Mouse (Mus musculus) embryonic fibroblast, embryonic 13.5 days (primary cell): ENCODE data around the gene Igfbp5. TPM values are rescaled to one million over a fixed set of nuclear protein-coding genes. Genes with fewer than 3 reads are reported as not detected.

ENCODE experiments used
- H3K27ac ChIP-seq: 2 replicates; pipeline ENCODE4 v1.5.1; 2012; ENCODE audit warnings: low read length, control low read depth, inconsistent platforms; ENCODE audit not compliant: insufficient read depth
- H3K4me1 ChIP-seq: 2 replicates; pipeline ENCODE4 v1.6.1; 2011; ENCODE audit warnings: low read length; ENCODE audit not compliant: control insufficient read depth, insufficient read depth
- H3K4me3 ChIP-seq: 2 replicates; pipeline ENCODE4 v1.5.1; 2011; ENCODE audit warnings: mild to moderate bottlenecking, control low read depth, low read length; ENCODE audit not compliant: insufficient read depth
- CTCF ChIP-seq: IDR thresholded peaks from 2 replicates; pipeline ENCODE4 v1.5.1; 2011; ENCODE audit warnings: mild to moderate bottlenecking, control low read depth, low read length, moderate library complexity, borderline replicate concordance; ENCODE audit not compliant: insufficient read depth
- POLR2A ChIP-seq: IDR thresholded peaks from 2 replicates; pipeline ENCODE4 v1.6.1; 2011; ENCODE audit warnings: low read depth, mild to moderate bottlenecking, control low read depth, low read length, moderate library complexity
- polyA plus RNA-seq: library from polyadenylated mRNA; stranded (reverse); fragments of >200 nt; gene quantifications from 2 replicates; pipeline ENCODE4 v1.2.4, GENCODE M21; 2011; ENCODE audit warnings: low read depth; ENCODE audit not compliant: missing spikeins, insufficient read length

Gene Igfbp5
- polyA plus RNA-seq, 1 experiment = 746 TPM

DNA sequence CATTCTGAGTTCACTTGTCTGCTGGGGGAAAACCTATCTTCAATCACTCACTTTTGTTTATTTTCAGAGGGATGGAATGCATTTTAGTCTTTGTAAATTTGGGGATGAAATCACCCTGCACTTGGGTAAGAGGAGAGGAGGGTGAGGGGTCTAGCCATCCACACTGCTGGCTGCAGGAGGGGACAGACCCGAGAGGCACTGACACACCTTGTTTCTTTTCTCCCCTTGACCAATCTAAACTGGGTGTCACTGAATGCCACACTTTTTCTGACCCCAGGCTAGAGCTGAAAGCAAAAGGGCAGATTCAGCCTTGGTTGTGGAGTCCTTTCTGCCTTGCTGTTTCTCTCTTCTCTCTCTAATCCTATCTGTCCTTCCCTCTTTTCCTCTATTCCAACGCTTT lies 13.0 kb downstream of the Igfbp5 start:
- no peak for TF ChIP-seq CTCF
- TF ChIP-seq POLR2A = no peak
- Histone ChIP-seq H3K27ac (no peak overlapping the region), H3K4me1 (no peaks in the 10 kb centered on the region), H3K4me3 (no peak overlapping the region)

DNA sequence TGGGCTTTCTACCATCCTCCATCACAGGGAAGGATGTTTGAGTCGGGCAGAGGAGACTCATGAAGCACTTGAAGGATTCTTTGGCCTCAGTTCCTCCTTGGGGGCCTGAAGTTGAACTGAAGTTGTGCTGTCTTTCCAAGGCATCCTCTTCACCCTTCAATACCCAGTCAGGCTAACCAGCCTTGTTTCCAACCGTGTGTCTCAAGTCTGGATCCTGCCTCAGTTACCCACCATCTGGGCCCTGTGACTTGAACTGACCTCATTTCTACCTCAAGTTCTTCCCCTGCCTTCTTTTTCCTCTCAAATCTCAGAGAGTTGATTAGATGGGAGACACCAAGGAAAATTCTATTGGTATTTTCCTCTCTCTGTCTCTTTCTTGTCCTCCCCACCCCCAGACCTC lies 14.2 kb downstream of the Igfbp5 start:
- Histone ChIP-seq H3K4me1 (no peaks in the 10 kb centered on the region), H3K27ac (no peak overlapping the region), H3K4me3 (no peak overlapping the region)
- no peak for TF ChIP-seq CTCF
- no peak for TF ChIP-seq POLR2A

DNA sequence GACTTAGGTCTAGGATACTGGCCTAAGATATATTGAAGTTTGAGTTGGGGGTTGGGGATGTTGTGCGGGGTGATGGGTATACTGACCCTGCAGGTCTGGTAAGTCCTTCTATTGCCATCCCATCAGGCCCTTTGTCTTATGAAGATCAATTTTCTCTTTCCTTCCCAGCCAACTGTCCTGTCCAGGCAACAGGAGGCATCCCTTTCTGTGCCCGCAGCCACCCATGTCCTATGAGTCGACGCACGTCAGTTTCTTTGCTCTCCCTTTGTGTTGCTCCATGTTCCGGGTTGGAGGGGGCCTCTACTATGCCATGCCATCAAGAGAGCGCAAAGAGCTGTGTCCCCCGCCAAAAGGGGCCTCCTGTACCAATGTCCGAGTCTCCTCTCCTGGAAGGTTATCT lies 14.7 kb downstream of the Igfbp5 start:
- Histone ChIP-seq H3K4me1 (no peaks in the 10 kb centered on the region), H3K27ac (no peak overlapping the region), H3K4me3 (no peak overlapping the region)
- TF ChIP-seq POLR2A (no peak), CTCF (no peak)

DNA sequence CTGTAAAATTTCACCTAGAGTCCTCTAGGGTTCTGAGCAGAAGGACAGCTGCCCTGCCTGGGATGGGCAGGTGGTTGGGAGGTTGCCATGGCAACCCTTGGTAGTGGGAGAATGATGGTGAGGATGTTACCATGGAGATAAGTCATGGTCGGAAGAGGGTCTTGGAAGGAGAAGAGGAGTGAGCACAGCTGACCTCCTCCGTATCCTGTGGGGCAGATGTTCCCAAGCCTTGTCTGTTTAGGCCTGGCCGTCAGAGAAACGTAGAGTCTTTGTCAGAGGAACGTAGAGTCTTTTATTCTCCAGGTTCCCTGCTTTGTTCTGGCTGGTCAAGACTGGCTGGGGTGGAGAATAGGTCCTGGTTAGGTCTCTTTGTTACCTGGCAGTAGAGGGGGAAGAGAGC lies 15.8 kb downstream of the Igfbp5 start:
- H3K4me1 ChIP-seq = no peaks in the 10 kb centered on the region
- TF ChIP-seq CTCF (no peak), POLR2A (no peak)
- no peak overlapping the region for H3K27ac ChIP-seq
- no peak overlapping the region for H3K4me3 ChIP-seq

DNA sequence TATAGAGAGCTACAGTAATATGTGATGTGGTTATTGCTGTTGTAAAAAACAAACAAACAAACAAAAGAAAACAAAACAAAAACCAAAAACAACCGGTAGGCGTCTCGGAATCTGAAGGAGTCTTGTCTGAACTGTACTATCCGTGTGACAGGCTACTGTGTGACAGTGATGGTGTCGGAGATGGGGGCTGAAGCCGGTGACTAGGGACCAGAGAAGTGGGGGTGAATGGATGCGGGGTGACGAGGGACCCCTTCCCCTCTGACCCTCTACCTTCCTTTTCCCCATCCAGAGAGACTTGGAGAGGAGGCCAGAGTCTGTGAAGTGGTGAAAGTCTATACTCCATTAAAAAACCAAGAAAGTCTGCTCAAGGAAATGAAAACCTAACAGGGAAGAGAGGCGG lies 16.4 kb downstream of the Igfbp5 start:
- no peaks in the 10 kb centered on the region for H3K4me1 ChIP-seq
- H3K27ac ChIP-seq = no peak overlapping the region
- no peak for TF ChIP-seq CTCF
- no peak overlapping the region for H3K4me3 ChIP-seq

DNA sequence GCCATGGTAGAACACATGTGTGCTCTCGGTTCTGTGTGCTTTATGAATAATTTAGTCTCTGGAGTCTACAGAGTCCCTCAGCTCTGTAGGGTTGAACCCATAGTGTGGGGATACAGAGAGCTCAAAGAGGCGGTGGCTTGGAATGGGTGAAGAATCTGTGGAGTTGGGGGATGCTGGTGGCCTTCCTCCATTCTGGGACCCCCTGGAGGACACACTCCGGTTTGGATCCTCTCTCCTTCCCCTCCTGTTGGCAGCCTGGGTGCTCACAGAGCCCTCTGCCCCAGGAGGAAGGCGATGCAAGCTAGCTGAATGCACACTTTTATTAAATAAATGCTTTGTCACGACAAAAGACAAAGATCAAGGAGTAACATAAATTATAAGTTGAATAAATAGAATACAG lies 17.1 kb downstream of the Igfbp5 start:
- H3K4me1 ChIP-seq = no peaks in the 10 kb centered on the region
- TF ChIP-seq CTCF = no peak
- TF ChIP-seq POLR2A = no peak
- H3K27ac ChIP-seq = no peak overlapping the region

DNA sequence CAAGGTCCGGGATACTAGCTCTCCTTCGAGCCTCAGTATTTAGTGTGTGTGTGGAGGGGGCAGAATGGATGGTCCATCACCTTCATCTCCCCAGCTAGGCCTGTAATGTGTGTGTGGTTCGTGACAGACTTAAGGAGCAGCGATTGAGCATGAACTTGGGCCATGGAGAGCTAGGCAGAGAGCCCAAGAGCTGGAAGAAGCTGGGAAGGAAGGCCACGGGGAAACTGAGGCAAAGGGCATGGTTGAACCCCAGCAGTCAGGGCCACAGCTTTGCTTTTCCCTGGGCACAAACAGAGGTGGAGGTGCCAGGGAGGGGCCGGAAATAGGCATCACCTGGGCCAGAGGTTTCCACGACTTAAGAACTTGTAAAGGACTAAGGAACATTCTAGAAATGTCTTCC lies 17.5 kb downstream of the Igfbp5 start:
- H3K27ac ChIP-seq = no peak overlapping the region
- H3K4me3 ChIP-seq = no peak overlapping the region
- TF ChIP-seq CTCF (no peak), POLR2A (peak; percentile 16; the same call in 1 of the 2 replicates)
- H3K4me1 ChIP-seq = no peaks in the 10 kb centered on the region

More for the DNA sequence above, 17.1 kb downstream of the Igfbp5 start:
- no peak overlapping the region for H3K4me3 ChIP-seq

DNA sequence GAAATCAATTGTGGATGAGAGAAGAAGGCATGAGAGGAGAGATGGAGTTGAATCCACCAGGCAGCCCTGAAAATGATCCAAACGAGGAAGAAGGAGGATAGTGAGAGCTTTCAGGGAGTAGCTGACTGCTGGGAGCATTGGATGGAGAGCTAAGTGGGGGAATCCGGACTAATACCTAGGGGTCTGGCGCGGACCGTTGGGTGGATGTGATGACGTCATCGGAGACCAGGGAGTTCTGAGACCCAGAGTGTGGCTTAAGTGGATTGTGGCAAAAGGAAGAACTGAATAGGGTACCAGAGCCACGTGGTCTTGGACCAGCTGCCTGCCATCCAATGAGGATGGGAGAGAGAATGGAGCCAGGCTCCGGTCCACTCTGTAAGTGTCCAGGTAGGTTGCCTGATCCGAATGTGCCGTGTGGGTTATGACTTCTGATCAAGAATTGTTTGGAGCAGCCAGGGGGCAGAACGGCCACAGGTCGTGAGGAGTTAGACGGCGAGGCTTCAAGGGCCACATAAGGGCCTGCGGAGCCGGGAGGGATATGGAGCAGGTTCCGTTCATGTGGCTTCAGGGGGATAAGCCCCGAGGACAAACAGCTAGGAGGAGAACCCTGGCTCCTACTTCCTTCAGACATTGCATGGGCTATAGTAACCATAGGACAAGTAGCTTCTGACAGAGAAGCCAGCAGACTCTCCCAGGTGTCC lies 18.3 kb downstream of the Igfbp5 start:
- no peak overlapping the region for H3K4me3 ChIP-seq
- TF ChIP-seq CTCF (no peak), POLR2A (no peak)
- no peak overlapping the region for H3K27ac ChIP-seq
- no peaks in the 10 kb centered on the region for H3K4me1 ChIP-seq

DNA sequence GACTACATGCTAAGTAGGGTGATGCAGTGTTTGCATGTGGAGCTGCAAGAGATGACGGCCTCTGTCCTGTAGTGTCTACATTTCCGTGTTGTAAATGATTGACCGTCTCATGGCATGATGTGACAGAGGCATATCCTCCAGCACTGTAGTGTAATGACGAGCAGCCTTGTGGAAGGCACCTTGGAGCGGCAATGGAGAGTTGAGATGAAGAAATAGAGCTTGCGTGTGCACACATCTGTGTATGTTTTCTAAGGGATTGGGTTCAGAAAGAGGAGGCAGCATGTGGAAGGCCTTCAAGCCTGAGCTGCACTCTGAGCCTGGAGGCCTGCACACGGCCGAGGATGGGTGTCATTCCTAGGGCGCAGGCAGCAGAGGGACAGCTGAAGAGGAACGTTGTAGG lies 19.0 kb downstream of the Igfbp5 start:
- Histone ChIP-seq H3K4me3 (no peak overlapping the region), H3K4me1 (no peaks in the 10 kb centered on the region), H3K27ac (no peak overlapping the region)
- TF ChIP-seq CTCF (no peak), POLR2A (no peak)

DNA sequence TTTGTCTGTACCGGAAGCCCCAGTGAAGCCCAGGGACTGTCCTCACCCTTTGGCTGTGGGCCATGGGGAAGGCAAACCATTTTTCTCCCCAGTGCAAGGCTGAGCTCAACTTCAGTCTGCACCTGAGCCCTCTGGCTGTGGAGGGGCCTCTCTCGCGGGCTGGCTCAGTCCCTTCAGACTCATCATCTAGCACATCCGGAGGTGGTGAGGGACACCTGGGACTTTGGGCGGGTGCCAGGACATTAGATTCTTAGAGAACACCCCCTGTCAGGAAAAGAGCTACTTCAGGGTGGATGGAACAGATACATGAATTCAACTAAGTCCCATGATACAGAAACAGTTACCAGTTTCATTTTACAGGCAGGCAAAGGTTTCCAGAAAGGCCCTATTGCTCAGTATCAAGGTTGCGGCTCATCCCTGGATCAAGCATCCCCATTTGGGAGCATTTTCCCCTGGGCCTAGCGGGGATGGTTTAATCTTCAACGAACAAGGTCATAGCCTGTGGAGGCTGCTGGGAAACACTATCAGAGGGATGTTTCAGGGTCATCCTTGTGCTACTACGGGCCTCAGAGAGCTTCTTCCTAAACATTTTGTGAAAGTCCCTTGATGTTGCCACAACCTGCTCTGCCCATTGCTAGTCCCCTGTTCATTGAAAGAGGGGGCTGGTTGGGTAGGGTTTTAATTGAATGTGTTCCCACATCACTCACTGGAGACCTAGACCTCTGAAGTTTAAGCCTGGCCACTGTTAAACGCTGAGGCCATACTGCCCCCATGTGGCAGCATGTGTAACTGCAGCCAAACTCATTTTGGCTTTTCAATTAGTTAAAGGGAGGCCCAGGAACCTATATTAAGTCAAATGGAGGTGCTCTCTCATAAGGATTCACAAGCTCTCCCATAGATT lies 20.1 kb downstream of the Igfbp5 start:
- no peaks in the 10 kb centered on the region for H3K4me1 ChIP-seq
- H3K4me3 ChIP-seq = no peak overlapping the region
- TF ChIP-seq POLR2A (no peak), CTCF (peak; percentile 80; the same call in 1 of the 2 replicates)
- H3K27ac ChIP-seq = no peak overlapping the region
